Mouse (Mus musculus) layer of hippocampus, adult 11-12 months (tissue): Measurements from ENCODE around the gene Gm49711.
"Not testable (repeated sequence)": the region's sequence is repeated elsewhere in the genome, so short reads cannot be mapped to it uniquely, and the experiment has no call there.

Source experiments
- DNase-seq: peaks from one replicate; pipeline ENCODE4 v3.0.0; 2022; ENCODE audit warnings: low spot score

The Gm49711 gene

GRCm38 (mm10) chr16:92179306-92179705 is 121.2 kb downstream of the Gm49711 start:
- no peak for DNase-seq

DNA sequence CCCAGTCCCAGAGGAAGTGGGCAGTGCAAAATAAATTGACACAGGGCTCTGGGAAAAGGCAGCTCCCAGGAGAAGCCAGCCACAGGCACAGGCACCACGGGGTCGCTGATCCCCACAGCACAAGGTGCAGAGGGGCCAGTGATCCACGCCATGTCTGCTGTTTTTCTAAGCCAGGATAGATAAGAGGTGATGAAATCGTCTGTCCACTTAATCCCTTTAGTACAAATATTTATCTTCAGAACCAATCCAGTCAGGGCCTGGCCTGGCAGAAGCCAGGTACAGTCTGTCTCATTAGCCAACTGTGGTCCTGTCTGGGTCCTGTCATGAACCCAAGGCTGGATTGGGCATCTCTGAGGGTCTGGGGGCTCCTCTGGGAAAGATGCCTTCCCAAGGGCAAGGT is 125.4 kb downstream of the Gm49711 start:
- no peak for DNase-seq

GRCm38 (mm10) chr16:92190603-92191002 is 132.5 kb downstream of the Gm49711 start:
- no peak for DNase-seq

- no peak for DNase-seq
Measured at GRCm38 (mm10) chr16:92195094-92195493, 137.0 kb downstream of the Gm49711 start.

GRCm38 (mm10) chr16:92196741-92197331 is 138.7 kb downstream of the Gm49711 start:
- no peak for DNase-seq

GRCm38 (mm10) chr16:92200615-92201014 is 142.5 kb downstream of the Gm49711 start:
- peak; percentile 37 for DNase-seq

DNA sequence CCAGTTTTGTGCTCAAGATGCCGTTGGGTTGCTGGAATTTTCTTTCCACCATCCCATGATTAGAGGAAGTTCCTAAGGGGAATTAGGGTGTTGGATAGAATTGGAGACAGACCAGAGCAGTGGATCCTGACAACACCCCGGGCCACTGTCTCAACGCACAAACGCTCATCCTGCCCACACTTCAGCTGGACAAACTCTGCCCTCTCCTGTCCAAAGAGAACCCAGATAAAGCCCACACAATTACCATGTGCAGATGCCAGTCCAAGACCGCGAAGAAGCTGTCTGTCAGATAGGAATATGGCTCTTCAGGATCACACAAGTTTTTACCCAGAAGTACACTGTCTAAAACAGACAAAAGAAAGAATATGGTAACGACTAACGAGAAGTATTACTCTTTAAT is 145.5 kb downstream of the Gm49711 start:
- DNase-seq, result no peak

GRCm38 (mm10) chr16:92209291-92209781 is 151.2 kb downstream of the Gm49711 start:
- no peak for DNase-seq

- DNase-seq, result not testable (repeated sequence)
Measured at GRCm38 (mm10) chr16:92210316-92210715, 152.2 kb downstream of the Gm49711 start.

GRCm38 (mm10) chr16:92213911-92214310 is 155.8 kb downstream of the Gm49711 start:
- DNase-seq, result not testable (repeated sequence)

DNA sequence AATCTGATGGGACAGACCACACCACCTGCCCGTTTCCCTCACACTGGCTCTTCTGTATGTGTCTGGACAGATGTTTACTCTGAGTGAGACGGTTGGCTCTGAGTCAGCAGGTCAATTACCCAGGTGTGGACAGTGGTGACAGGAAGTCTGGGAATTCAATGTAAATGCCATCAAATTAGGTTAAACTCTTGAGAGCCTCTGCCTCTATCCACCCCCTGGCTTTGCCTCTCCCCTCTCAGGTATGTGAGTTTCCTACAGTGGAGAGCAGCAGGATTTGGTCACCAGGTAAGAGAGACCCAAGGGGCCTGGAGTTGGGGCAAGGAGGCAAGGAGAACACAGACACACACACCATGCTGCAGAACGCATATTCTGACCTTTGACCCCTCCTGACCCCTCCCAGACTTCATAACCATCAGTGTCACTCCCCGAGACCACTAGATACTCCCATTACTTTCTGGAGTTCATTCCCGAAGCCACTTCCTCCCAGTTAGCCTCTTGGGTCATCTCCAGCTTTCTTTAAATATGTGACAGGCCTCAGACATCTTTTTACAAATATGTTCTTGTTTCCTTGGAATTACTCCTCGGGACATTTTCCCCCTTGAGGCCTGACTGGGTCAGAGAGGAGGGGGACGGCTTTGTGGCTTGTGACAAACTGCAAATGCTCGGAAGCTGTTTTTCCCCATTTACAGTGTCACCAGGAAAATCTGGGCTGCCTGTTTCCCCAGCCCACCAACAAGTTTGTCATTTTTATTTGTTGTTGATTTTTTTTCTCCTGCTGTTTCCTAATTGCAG is 157.7 kb downstream of the Gm49711 start:
- no peak for DNase-seq

DNA sequence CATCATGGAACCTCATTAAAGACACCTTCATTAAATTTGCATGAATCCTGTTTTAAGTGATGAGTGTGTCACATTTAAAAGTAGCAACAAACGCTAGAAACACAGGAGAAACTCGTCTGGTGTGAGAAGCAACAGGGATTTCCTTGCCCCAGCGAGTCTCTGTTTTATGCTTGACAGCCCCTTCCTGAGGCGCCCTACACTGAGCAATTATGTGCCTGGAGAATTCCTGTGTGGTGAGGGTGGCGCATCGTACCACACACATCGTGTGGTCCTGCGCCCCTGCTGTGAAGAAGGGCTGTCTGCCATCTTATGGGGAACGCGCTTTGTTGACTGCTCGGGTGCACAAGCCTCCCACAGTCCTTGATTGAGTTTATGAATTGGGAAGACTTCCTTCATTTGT is 162.6 kb downstream of the Gm49711 start:
- DNase-seq, result no peak

DNA sequence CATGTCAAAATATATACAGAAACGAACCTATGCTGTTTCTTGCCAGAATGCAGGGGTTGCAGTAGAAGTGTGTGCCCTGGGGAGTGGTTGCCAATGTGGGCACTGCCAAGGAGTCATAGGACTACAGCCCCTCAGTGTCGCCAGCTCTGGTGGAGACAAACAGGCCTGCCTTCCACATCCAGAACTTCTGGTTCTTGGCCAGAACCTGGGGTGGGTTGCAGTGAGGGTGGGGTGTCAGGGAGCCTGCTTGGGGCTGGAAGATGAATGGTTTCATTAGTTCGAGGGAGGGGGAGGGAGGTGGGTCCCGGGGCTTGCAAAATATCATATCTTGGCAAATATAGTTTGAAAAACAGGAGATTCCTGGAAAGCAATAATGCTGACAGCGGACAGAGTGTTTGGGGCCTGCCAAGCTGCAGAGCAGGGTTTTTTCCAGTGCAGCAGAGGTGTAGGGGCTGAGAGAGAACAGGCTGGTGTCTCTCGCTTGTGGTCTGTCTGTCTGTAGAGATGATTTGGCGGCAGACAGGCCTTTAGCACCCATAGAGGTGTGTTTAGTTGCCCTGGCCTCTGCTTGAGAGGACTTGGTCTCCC is 170.3 kb downstream of the Gm49711 start:
- no peak for DNase-seq

GRCm38 (mm10) chr16:92230476-92230931 is 172.4 kb downstream of the Gm49711 start:
- DNase-seq, result no peak

DNA sequence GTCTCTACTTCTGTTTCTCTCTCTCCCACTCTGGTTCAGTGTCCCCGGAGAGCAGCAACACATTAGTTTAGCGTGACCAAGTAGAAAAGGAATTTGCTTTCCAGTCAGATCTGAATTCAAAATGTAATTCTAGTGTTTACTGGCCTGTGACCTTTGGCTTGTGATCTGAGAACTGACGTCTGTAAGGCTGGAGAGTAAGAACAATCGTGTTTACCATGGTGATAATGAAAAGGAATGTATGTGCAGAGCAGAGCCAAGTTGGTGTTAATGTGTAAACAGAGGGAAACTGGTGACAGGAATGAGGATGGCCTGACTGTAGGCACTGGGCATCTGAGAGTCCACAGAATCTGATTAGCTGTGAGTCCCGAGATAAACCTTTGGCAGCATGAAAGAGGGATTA is 176.4 kb downstream of the Gm49711 start:
- DNase-seq, result no peak

GRCm38 (mm10) chr16:92235222-92235621 is 177.1 kb downstream of the Gm49711 start:
- no peak for DNase-seq
